Mouse (Mus musculus) hindbrain, embryonic 12.5 days (tissue): ENCODE data around the gene Bcas3. TPM values are rescaled to one million over a fixed set of nuclear protein-coding genes. Genes with fewer than 3 reads are reported as not detected.

Experiments used
- ATAC-seq: fragments of 200-750 bp; cut with Nextera tagmentation; 2 replicates; pipeline ENCODE4 v1.8.0; 2017; ENCODE audit warnings: moderate TSS enrichment; ENCODE audit not compliant: low FRiP score
- H3K27ac ChIP-seq: fragments of 300-500 bp; sonication (generic); 2 replicates; pipeline ENCODE4 v1.5.1; 2016; ENCODE audit warnings: mild to moderate bottlenecking
- H3K27me3 ChIP-seq: fragments of 300-500 bp; sonication (generic); 2 replicates; pipeline ENCODE4 v1.6.1; 2016; ENCODE audit warnings: mild to moderate bottlenecking
- H3K36me3 ChIP-seq: fragments of 300-500 bp; sonication (generic); 2 replicates; pipeline ENCODE4 v1.6.1; 2016; ENCODE audit warnings: mild to moderate bottlenecking
- H3K4me1 ChIP-seq: fragments of 300-500 bp; sonication (generic); 2 replicates; pipeline ENCODE4 v1.6.1; 2016
- H3K4me2 ChIP-seq: fragments of 300-500 bp; sonication (generic); replicated peaks from 2 replicates; pipeline ENCODE4 v1.6.1; 2016; ENCODE audit warnings: mild to moderate bottlenecking
- H3K4me3 ChIP-seq: fragments of 300-500 bp; sonication (generic); 2 replicates; pipeline ENCODE4 v1.5.1; 2016; ENCODE audit warnings: mild to moderate bottlenecking
- H3K9ac ChIP-seq: fragments of 300-500 bp; sonication (generic); 2 replicates; pipeline ENCODE4 v1.6.1; 2016; ENCODE audit warnings: mild to moderate bottlenecking, moderate library complexity
- H3K9me3 ChIP-seq: fragments of 300-500 bp; sonication (generic); replicated peaks from 2 replicates; pipeline ENCODE4 v1.6.1; 2016; ENCODE audit warnings: mild to moderate bottlenecking
- WGBS: fragments of 180-500 bp; shearing (Covaris S2); methylation state at CpG from one replicate; pipeline ENCODE4 v1.1.7; 2016; 5-methylcytosine and 5-hydroxymethylcytosine counted together
- polyA plus RNA-seq: library from polyadenylated mRNA; unstranded; fragments of >200 nt; fragmentation: Nextera tagmentation; extraction: Ambion mirVana; gene quantifications from 2 replicates; pipeline ENCODE4 v1.2.1, GENCODE M21; 2016

Gene Bcas3
- polyA plus RNA-seq, 1 experiment from 2014 or later, result 33.9 TPM

DNA sequence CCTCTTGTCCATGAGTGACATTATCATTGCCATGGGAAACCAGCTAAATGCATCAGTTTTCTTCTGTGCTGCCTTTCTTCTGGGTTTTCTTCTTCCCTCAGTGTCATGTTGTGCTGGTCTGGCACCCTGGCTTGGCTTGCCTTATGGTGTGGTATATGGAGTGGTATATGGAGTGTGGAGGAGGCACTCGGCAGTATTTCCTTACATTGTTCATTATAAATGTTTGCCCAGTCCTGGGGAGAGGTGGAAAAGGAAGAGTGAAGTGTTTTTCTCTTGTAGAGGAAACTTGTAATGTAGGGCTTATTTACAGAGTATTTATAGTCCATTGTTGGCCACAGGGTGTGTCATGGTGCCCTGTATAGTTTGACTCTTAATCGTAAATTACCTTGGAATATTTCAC is 212.1 kb downstream of the Bcas3 start:
- H3K4me1 ChIP-seq, result no peaks in the 10 kb centered on the region
- no peaks in the 10 kb centered on the region for H3K36me3 ChIP-seq
- H3K27ac ChIP-seq, result no peak overlapping the region
- no peak overlapping the region for H3K9ac ChIP-seq
- 81% methylated on average over 2 of the region's 2 CpGs for WGBS
- H3K27me3 ChIP-seq, result no peaks in the 10 kb centered on the region
- ATAC-seq, result no peak
- H3K4me3 ChIP-seq, result no peak overlapping the region
- H3K4me2 ChIP-seq, result no peak overlapping the region
- H3K9me3 ChIP-seq, result no peaks in the 10 kb centered on the region

- Histone ChIP-seq H3K36me3 (no peaks in the 10 kb centered on the region), H3K4me3 (no peak overlapping the region), H3K27me3 (no peaks in the 10 kb centered on the region), H3K9me3 (no peaks in the 10 kb centered on the region), H3K4me2 (no peak overlapping the region), H3K4me1 (peaks cover 11% of the 10 kb centered on the region), H3K27ac (no peak overlapping the region), H3K9ac (no peak overlapping the region)
- no peak for ATAC-seq
- WGBS, result 43% methylated on average over 3 of the region's 3 CpGs
Measured at GRCm38 (mm10) chr11:85571040-85571439, 218.1 kb downstream of the Bcas3 start.

DNA sequence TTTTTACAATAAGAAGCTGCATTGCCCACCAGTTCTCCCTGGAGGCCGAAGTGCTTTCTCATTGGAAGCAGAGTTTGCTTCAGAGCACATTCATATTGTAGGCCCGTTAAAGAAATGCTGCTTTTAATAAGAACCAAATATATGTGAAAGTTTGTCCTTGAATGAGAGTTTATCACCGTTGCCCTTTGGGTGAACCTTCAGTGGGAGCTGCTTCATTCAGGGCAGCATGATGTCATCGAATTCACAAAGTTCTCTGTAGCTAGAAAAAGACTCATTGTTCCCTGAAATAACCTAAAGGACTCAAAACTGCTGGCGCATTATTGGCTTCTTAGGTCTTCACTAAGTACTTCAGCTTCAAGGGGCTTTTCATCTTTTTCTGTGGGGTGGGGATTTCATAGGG is 219.0 kb downstream of the Bcas3 start:
- H3K27ac ChIP-seq, result no peak overlapping the region; the same call in 1 of the 2 replicates

GRCm38 (mm10) chr11:85572590-85572989 is 219.6 kb downstream of the Bcas3 start:
- 85% methylated on average over 3 of the region's 3 CpGs for WGBS
- H3K4me3 ChIP-seq, result no peak overlapping the region
- no peak for ATAC-seq
- H3K4me2 ChIP-seq, result no peak overlapping the region
- H3K4me1 ChIP-seq, result peaks cover 15% of the 10 kb centered on the region
- no peaks in the 10 kb centered on the region for H3K9me3 ChIP-seq
- no peaks in the 10 kb centered on the region for H3K36me3 ChIP-seq
- no peak overlapping the region for H3K27ac ChIP-seq
- H3K9ac ChIP-seq, result no peak overlapping the region
- no peaks in the 10 kb centered on the region for H3K27me3 ChIP-seq

More for the DNA sequence above, 219.0 kb downstream of the Bcas3 start:
- ATAC-seq, result no peak
- WGBS, result 48% methylated on average over 5 of the region's 5 CpGs
- H3K4me2 ChIP-seq, result no peak overlapping the region
- H3K4me1 ChIP-seq, result peaks cover 11% of the 10 kb centered on the region
- H3K4me3 ChIP-seq, result no peak overlapping the region
- no peaks in the 10 kb centered on the region for H3K36me3 ChIP-seq
- H3K9me3 ChIP-seq, result no peaks in the 10 kb centered on the region
- H3K9ac ChIP-seq, result no peak overlapping the region
- H3K27me3 ChIP-seq, result no peaks in the 10 kb centered on the region

DNA sequence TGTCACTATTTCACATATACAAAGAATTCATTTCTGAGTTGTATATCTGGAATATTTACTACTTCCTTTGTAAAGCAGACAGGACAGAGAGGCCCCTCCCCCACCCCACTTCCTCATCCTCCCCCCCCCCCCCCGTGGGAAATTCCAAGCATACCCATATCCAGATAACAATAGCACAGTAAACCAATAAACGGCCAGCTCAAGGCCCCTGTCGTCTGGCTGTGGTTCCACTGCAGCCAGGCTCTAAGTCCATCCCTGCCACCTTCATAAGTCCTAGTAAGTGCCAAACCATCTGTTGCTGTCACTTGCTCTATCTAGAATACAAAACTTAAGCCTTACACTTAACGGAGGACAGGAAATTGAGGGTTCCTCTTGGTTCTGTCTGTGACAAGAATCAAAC is 221.5 kb downstream of the Bcas3 start:
- WGBS, result 9% methylated on average over 4 of the region's 4 CpGs
- H3K27ac ChIP-seq, result no peak overlapping the region
- ATAC-seq, result no peak

DNA sequence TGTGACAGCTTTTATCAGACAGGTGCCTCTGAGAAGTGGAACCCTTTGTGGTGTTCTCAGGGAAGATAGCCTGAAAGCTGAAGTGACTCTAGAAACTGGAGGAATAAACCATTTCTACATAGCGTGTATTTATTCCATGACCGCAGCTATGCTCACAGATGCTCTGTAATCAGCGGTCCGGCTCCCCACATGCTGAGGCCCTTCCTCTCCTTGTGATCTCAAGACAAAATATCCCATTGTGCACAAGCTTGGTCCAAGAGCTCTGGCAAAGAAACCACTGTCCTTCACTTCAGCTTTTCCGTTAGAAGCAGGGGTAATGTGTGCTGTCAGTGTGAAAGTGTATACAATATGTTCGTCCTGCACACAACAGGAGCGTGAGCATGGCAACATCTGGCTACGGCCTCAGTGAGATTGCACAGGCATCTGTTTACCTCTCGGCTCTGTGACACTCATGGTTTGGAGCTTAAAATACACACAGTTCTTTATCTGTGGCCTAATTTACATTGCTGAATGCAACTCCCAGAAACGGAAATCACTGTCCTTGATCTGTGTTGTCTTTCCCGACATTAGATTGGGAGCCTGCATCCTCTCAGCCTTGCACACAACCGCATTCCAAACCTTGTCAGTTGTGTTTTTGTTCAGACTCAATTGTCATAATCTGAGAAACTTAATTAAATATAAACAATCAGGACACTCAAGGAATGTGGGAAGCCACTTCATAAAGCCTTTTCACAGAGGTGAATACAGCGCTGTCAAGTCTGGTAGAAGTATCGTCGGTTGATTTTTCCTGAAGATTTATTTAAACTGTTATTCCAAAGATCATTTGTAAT is 225.1 kb downstream of the Bcas3 start:
- Histone ChIP-seq H3K27me3 (no peaks in the 10 kb centered on the region), H3K4me2 (no peak overlapping the region), H3K27ac (peak overlapping the region; percentile 44; the same call in 1 of the 2 replicates), H3K9ac (no peak overlapping the region), H3K36me3 (no peaks in the 10 kb centered on the region), H3K4me3 (no peak overlapping the region), H3K4me1 (peaks cover 8% of the 10 kb centered on the region), H3K9me3 (no peaks in the 10 kb centered on the region)
- 62% methylated on average over 15 of the region's 15 CpGs for WGBS
- ATAC-seq, result no peak

More for the DNA sequence above, 221.5 kb downstream of the Bcas3 start:
- H3K36me3 ChIP-seq, result no peaks in the 10 kb centered on the region
- no peaks in the 10 kb centered on the region for H3K9me3 ChIP-seq
- H3K4me1 ChIP-seq, result peaks cover 19% of the 10 kb centered on the region
- no peak overlapping the region for H3K4me2 ChIP-seq
- no peaks in the 10 kb centered on the region for H3K27me3 ChIP-seq
- H3K9ac ChIP-seq, result no peak overlapping the region
- H3K4me3 ChIP-seq, result no peak overlapping the region

- no peak overlapping the region for H3K4me3 ChIP-seq
- ATAC-seq, result no peak
- H3K36me3 ChIP-seq, result no peaks in the 10 kb centered on the region
- 65% methylated on average over 8 of the region's 8 CpGs for WGBS
- no peaks in the 10 kb centered on the region for H3K4me1 ChIP-seq
- no peak overlapping the region for H3K4me2 ChIP-seq
- no peak overlapping the region for H3K27ac ChIP-seq
- H3K27me3 ChIP-seq, result no peaks in the 10 kb centered on the region
- no peaks in the 10 kb centered on the region for H3K9me3 ChIP-seq
- no peak overlapping the region for H3K9ac ChIP-seq
Measured at GRCm38 (mm10) chr11:85584086-85584485, 231.1 kb downstream of the Bcas3 start.

- no peaks in the 10 kb centered on the region for H3K27me3 ChIP-seq
- H3K9ac ChIP-seq, result no peak overlapping the region
- no peaks in the 10 kb centered on the region for H3K9me3 ChIP-seq
- H3K4me1 ChIP-seq, result no peaks in the 10 kb centered on the region
- ATAC-seq, result no peak
- H3K27ac ChIP-seq, result no peak overlapping the region
- WGBS, result 63% methylated on average over 3 of the region's 3 CpGs
- H3K36me3 ChIP-seq, result no peaks in the 10 kb centered on the region
- H3K4me3 ChIP-seq, result no peak overlapping the region
- no peak overlapping the region for H3K4me2 ChIP-seq
Measured at GRCm38 (mm10) chr11:85593636-85594035, 240.7 kb downstream of the Bcas3 start.

GRCm38 (mm10) chr11:85599251-85599650 is 246.3 kb downstream of the Bcas3 start:
- H3K4me1 ChIP-seq, result no peaks in the 10 kb centered on the region
- H3K36me3 ChIP-seq, result no peaks in the 10 kb centered on the region
- H3K4me2 ChIP-seq, result no peak overlapping the region
- no peak for ATAC-seq
- no peaks in the 10 kb centered on the region for H3K9me3 ChIP-seq
- no peak overlapping the region for H3K27ac ChIP-seq
- no peaks in the 10 kb centered on the region for H3K27me3 ChIP-seq
- H3K9ac ChIP-seq, result no peak overlapping the region
- H3K4me3 ChIP-seq, result no peak overlapping the region

- H3K9ac ChIP-seq, result no peak overlapping the region
- H3K4me2 ChIP-seq, result no peak overlapping the region
- WGBS, result 94% methylated on average over 3 of the region's 3 CpGs
- no peaks in the 10 kb centered on the region for H3K9me3 ChIP-seq
- no peaks in the 10 kb centered on the region for H3K36me3 ChIP-seq
- no peak overlapping the region for H3K27ac ChIP-seq
- no peak overlapping the region for H3K4me3 ChIP-seq
- ATAC-seq, result no peak
- H3K4me1 ChIP-seq, result no peaks in the 10 kb centered on the region
- H3K27me3 ChIP-seq, result no peaks in the 10 kb centered on the region
Measured at GRCm38 (mm10) chr11:85603546-85604322, 250.8 kb downstream of the Bcas3 start.

DNA sequence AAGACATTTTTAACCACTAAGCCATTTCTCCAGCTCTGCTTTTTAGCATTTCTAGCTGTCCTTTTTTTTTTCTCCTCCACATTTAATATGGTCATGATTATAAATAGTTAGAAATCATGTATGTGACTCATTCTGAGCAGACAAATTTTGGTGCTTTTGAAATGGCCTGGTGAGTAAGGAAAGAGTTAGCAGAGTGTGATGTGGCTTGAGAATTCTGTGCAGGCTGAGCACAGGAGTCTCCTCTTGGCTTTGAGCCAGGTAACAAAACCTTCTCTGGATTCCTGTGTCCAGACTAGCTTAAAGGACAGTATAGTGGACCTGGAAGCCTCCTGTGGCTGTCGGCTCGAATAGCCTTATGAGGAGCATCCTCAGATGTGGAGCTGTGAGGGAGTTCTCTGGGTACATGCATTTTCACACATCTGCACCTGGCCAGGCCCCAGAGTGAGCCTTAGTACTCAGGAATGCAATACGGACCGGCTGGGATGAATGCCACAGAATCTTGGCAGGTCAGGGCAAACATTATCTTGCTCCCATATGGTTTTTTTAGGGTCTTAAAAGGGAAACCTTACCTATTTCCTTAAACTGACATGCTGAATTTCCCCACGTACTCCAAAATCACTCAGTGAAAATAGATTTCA is 256.5 kb downstream of the Bcas3 start:
- H3K27me3 ChIP-seq, result no peaks in the 10 kb centered on the region
- H3K4me2 ChIP-seq, result no peak overlapping the region
- H3K36me3 ChIP-seq, result no peaks in the 10 kb centered on the region
- no peaks in the 10 kb centered on the region; the same call in 1 of the 2 replicates for H3K4me1 ChIP-seq
- WGBS, result 73% methylated on average over 5 of the region's 5 CpGs
- H3K4me3 ChIP-seq, result no peak overlapping the region
- H3K27ac ChIP-seq, result no peak overlapping the region
- no peak overlapping the region for H3K9ac ChIP-seq
- ATAC-seq, result no peak
- no peaks in the 10 kb centered on the region for H3K9me3 ChIP-seq

GRCm38 (mm10) chr11:85613035-85613434 is 260.1 kb downstream of the Bcas3 start:
- WGBS, result 74% methylated on average over 5 of the region's 5 CpGs
- Histone ChIP-seq H3K36me3 (no peaks in the 10 kb centered on the region), H3K4me2 (no peak overlapping the region), H3K4me1 (no peaks in the 10 kb centered on the region; the same call in 1 of the 2 replicates), H3K9ac (no peak overlapping the region), H3K27ac (no peak overlapping the region), H3K9me3 (no peaks in the 10 kb centered on the region), H3K27me3 (no peaks in the 10 kb centered on the region), H3K4me3 (no peak overlapping the region)
- ATAC-seq, result no peak
